Mouse (Mus musculus) MEL (cell line): ENCODE measurements around the gene Ldlrap1.

Experiments used
- CHD1 ChIP-seq: IDR thresholded peaks from 2 replicates; pipeline ENCODE4 v1.6.1; 2012; ENCODE audit warnings: low read depth, mild to moderate bottlenecking, inconsistent platforms, low read length, improper control_type of control experiment
- CTCF ChIP-seq, 3 experiments: IDR thresholded peaks in 2 of 3; conservative IDR thresholded peaks in 1 of 3; 2 replicates each; pipeline ENCODE4 v1.5.1; 2011 to 2012; ENCODE audit warnings: low read length in 3 of 3, low read depth in 2 of 3, mild to moderate bottlenecking in 2 of 3, improper control_type of control experiment in 1 of 3, inconsistent platforms in 1 of 3, mixed read lengths in 1 of 3, moderate library complexity in 1 of 3; ENCODE audit not compliant: control insufficient read depth in 1 of 3, insufficient read depth in 1 of 3, poor library complexity in 1 of 3, severe bottlenecking in 1 of 3
- EP300 ChIP-seq, 2 experiments: IDR thresholded peaks; 2 replicates each; pipeline ENCODE4 v1.6.1; 2011; ENCODE audit warnings: improper control_type of control experiment in 2 of 2, low read length in 2 of 2, low read depth in 1 of 2, mild to moderate bottlenecking in 1 of 2
- MAFK ChIP-seq: IDR thresholded peaks from 2 replicates; pipeline ENCODE4 v1.6.1; 2011; ENCODE audit warnings: low read depth, mild to moderate bottlenecking, low read length, improper control_type of control experiment, borderline replicate concordance
- POLR2A ChIP-seq, 2 experiments: IDR thresholded peaks; 2 replicates each; pipeline ENCODE4 v1.6.1; 2011 to 2012; ENCODE audit warnings: low read length in 2 of 2, mild to moderate bottlenecking in 2 of 2, control low read depth in 1 of 2, improper control_type of control experiment in 1 of 2, low read depth in 1 of 2, moderate library complexity in 1 of 2; ENCODE audit not compliant: control insufficient read depth in 1 of 2, insufficient read depth in 1 of 2, poor library complexity in 1 of 2
- SIN3A ChIP-seq: IDR thresholded peaks from 2 replicates; pipeline ENCODE4 v1.6.1; 2012; ENCODE audit warnings: low read length, improper control_type of control experiment, inconsistent platforms
- UBTF ChIP-seq: IDR thresholded peaks from 2 replicates; pipeline ENCODE4 v1.6.1; 2012; ENCODE audit warnings: low read depth, mild to moderate bottlenecking, inconsistent platforms, low read length, improper control_type of control experiment, moderate library complexity, borderline replicate concordance; ENCODE audit not compliant: insufficient read depth
- ZC3H11A ChIP-seq: IDR thresholded peaks from 2 replicates; pipeline ENCODE4 v1.6.1; 2012; ENCODE audit warnings: low read depth, mild to moderate bottlenecking, inconsistent platforms, low read length, improper control_type of control experiment

DNA sequence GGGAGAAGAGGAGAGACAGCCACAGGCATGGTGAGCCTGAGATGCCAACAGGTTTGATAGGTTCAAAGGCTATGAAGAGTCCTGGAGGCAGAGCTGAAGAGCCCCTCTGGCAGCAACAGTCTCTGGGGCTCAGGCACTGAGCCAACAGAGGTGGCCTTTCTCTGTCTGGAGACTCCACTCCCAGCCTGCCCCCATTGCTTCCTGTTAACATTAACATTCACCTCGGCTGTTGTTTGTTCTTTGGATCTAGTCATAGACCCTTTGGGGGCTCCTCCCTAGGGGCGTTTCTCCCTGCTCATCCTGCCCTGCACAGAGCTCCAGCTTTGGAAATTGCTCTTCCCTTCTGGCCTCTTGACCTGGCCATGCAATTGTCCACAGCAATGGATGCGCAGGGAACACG lies 42.9 kb downstream of the Ldlrap1 start:
- TF ChIP-seq UBTF (no peak), CTCF (IDR thresholded peaks at IDR 0.05 in 2 of 3, conservative IDR thresholded peaks at IDR 0.05 in 1 of 3; ENCODE audit: control insufficient read depth in 1 of 3, insufficient read depth in 1 of 3, low read depth in 2 of 3, low read length in 3 of 3, poor library complexity in 1 of 3, severe bottlenecking in 1 of 3) (no peak), EP300 (IDR thresholded peaks at IDR 0.05; ENCODE audit: low read depth in 1 of 2, low read length in 2 of 2) (no peak), MAFK (no peak), POLR2A (IDR thresholded peaks at IDR 0.05; ENCODE audit: control insufficient read depth in 1 of 2, insufficient read depth in 1 of 2, low read depth in 1 of 2, low read length in 2 of 2, poor library complexity in 1 of 2) (no peak), CHD1 (no peak), SIN3A (no peak), ZC3H11A (no peak)
